Mouse (Mus musculus) embryo, embryonic 9.5 days (tissue): Measurements from ENCODE around the gene Plscr3.

Experiments used
- DNase-seq: peaks from one replicate; pipeline ENCODE4 v3.0.0-alpha.2; 2017; ENCODE audit errors: extremely low spot score

Plscr3 gene

GRCm38 (mm10) chr11:69864138-69864860 is 18.1 kb downstream of the Plscr3 start:
- DNase-seq, result no peak

- no peak for DNase-seq
Measured at GRCm38 (mm10) chr11:69865561-69865960, 19.4 kb downstream of the Plscr3 start.

- no peak for DNase-seq
Measured at GRCm38 (mm10) chr11:69867335-69867734, 21.2 kb downstream of the Plscr3 start.

- DNase-seq, result no peak
Measured at GRCm38 (mm10) chr11:69870289-69871069, 24.3 kb downstream of the Plscr3 start.

- DNase-seq, result no peak
Measured at GRCm38 (mm10) chr11:69871822-69872221, 25.6 kb downstream of the Plscr3 start.

GRCm38 (mm10) chr11:69872451-69872850 is 26.3 kb downstream of the Plscr3 start:
- no peak for DNase-seq

GRCm38 (mm10) chr11:69876186-69876585 is 30.0 kb downstream of the Plscr3 start:
- DNase-seq, result no peak

GRCm38 (mm10) chr11:69876867-69877266 is 30.7 kb downstream of the Plscr3 start:
- DNase-seq, result peak; percentile 86

- DNase-seq, result no peak
Measured at GRCm38 (mm10) chr11:69877878-69878277, 31.7 kb downstream of the Plscr3 start, which contains the start of gene Tmem95. Gene Tmem95 (minus strand): TSS chr11:69878018.

- DNase-seq, result no peak
Measured at GRCm38 (mm10) chr11:69878399-69878798, 32.2 kb downstream of the Plscr3 start.

GRCm38 (mm10) chr11:69878952-69879351 is 32.8 kb downstream of the Plscr3 start:
- DNase-seq, result no peak

- no peak for DNase-seq
Measured at GRCm38 (mm10) chr11:69879711-69880110, 33.5 kb downstream of the Plscr3 start.

- no peak for DNase-seq
Measured at GRCm38 (mm10) chr11:69880506-69880852, 34.3 kb downstream of the Plscr3 start.

GRCm38 (mm10) chr11:69880853-69881603 is 34.9 kb downstream of the Plscr3 start, which contains the start of gene Kctd11:
Gene Kctd11 (minus strand): TSS chr11:69881406.
- DNase-seq, result peak; percentile 94

- no peak for DNase-seq
Measured at GRCm38 (mm10) chr11:69881787-69882670, 35.9 kb downstream of the Plscr3 start.

- no peak for DNase-seq
Measured at GRCm38 (mm10) chr11:69883066-69883465, 36.9 kb downstream of the Plscr3 start.

- no peak for DNase-seq
Measured at GRCm38 (mm10) chr11:69883527-69884151, 37.5 kb downstream of the Plscr3 start.

- no peak for DNase-seq
Measured at GRCm38 (mm10) chr11:69884240-69884639, 38.1 kb downstream of the Plscr3 start.

- no peak for DNase-seq
Measured at GRCm38 (mm10) chr11:69884663-69885062, 38.5 kb downstream of the Plscr3 start.

GRCm38 (mm10) chr11:69886907-69887635 is 40.9 kb downstream of the Plscr3 start:
- DNase-seq, result no peak
